Mouse (Mus musculus) lung, postnatal 0 days (tissue): Measurements from ENCODE around the gene E2f1. TPM values are rescaled to one million over a fixed set of nuclear protein-coding genes. Genes with fewer than 3 reads are reported as not detected.

ENCODE experiments used
- ATAC-seq: fragments of 200-750 bp; cut with Nextera tagmentation; 2 replicates; pipeline ENCODE4 v1.8.0; 2017; ENCODE audit warnings: moderate library complexity
- DNase-seq: peaks from one replicate; pipeline ENCODE4 v3.0.0-alpha.2; 2016; ENCODE audit warnings: low spot score
- H3K27ac ChIP-seq: fragments of 300-500 bp; sonication (generic); 2 replicates; pipeline ENCODE4 v1.5.1; 2014; ENCODE audit warnings: antibody characterized with exemption, mild to moderate bottlenecking, low read length, mixed read lengths
- H3K27me3 ChIP-seq: fragments of 300-500 bp; sonication (generic); replicated peaks from 2 replicates; pipeline ENCODE4 v1.6.1; 2014; ENCODE audit warnings: low read length, mixed read lengths; ENCODE audit not compliant: insufficient read depth
- H3K36me3 ChIP-seq: fragments of 300-500 bp; sonication (generic); 2 replicates; pipeline ENCODE4 v1.6.1; 2014; ENCODE audit warnings: low read length, mixed read lengths; ENCODE audit not compliant: insufficient read depth
- H3K4me1 ChIP-seq: fragments of 300-500 bp; sonication (generic); 2 replicates; pipeline ENCODE4 v1.6.1; 2014; ENCODE audit warnings: antibody characterized with exemption, low read depth, low read length, mixed read lengths; ENCODE audit not compliant: insufficient read depth
- H3K4me2 ChIP-seq: fragments of 300-500 bp; sonication (generic); replicated peaks from 2 replicates; pipeline ENCODE4 v1.6.1; 2014; ENCODE audit warnings: low read depth, mild to moderate bottlenecking, low read length, moderate library complexity, mixed read lengths
- H3K4me3 ChIP-seq: fragments of 300-500 bp; sonication (generic); 2 replicates; pipeline ENCODE4 v1.5.1; 2014; ENCODE audit warnings: low read depth, low read length
- H3K9ac ChIP-seq: fragments of 300-500 bp; sonication (generic); replicated peaks from 2 replicates; pipeline ENCODE4 v1.6.1; 2014; ENCODE audit warnings: low read depth, mild to moderate bottlenecking
- H3K9me3 ChIP-seq: fragments of 300-500 bp; sonication (generic); 2 replicates; pipeline ENCODE4 v1.6.1; 2016; ENCODE audit warnings: low read length, mixed read lengths
- CTCF ChIP-seq: IDR thresholded peaks from 2 replicates; pipeline ENCODE4 v1.5.1; 2016; ENCODE audit warnings: antibody characterized with exemption, mild to moderate bottlenecking
- EP300 ChIP-seq: IDR thresholded peaks from 2 replicates; pipeline ENCODE4 v1.6.1; 2016; ENCODE audit warnings: antibody characterized with exemption, mild to moderate bottlenecking, control low read depth
- WGBS: fragments of 180-500 bp; shearing (Covaris S2); extraction: QIAGEN DNeasy Blood & Tissue Kit; methylation state at CpG from one replicate; pipeline ENCODE4 v1.1.7; 2014; 5-methylcytosine and 5-hydroxymethylcytosine counted together
- polyA plus RNA-seq: library from polyadenylated mRNA; unstranded; fragments of >200 nt; fragmentation: Nextera tagmentation; extraction: Ambion mirVana; gene quantifications from 2 replicates; pipeline ENCODE4 v1.2.1, GENCODE M21; 2015

The E2f1 gene
- polyA plus RNA-seq, 1 experiment from 2014 or later: 5.4 TPM

- Histone ChIP-seq H3K4me2 (no peak overlapping the region), H3K4me3 (no peak overlapping the region), H3K9me3 (no peaks in the 10 kb centered on the region), H3K27ac (no peak overlapping the region), H3K9ac (no peak overlapping the region), H3K4me1 (no peaks in the 10 kb centered on the region), H3K36me3 (no peaks in the 10 kb centered on the region), H3K27me3 (no peaks in the 10 kb centered on the region)
- no peak for TF ChIP-seq EP300
- no peak for TF ChIP-seq CTCF
- no peak for DNase-seq
- ATAC-seq: no peak
- 70% methylated on average over 7 of the region's 7 CpGs for WGBS
Observed at GRCm38 (mm10) chr2:154574271-154574670, 4.6 kb upstream of the E2f1 start.

- H3K9me3 ChIP-seq: no peaks in the 10 kb centered on the region
- DNase-seq: no peak
- TF ChIP-seq EP300 (no peak), CTCF (no peak)
- no peaks in the 10 kb centered on the region for H3K27me3 ChIP-seq
- no peak for ATAC-seq
- H3K4me3 ChIP-seq: no peak overlapping the region
- 60% methylated on average over 3 of the region's 3 CpGs for WGBS
- no peaks in the 10 kb centered on the region for H3K36me3 ChIP-seq
- H3K4me1 ChIP-seq: peaks cover 6% of the 10 kb centered on the region
- no peak overlapping the region for H3K27ac ChIP-seq
- H3K4me2 ChIP-seq: no peak overlapping the region
- H3K9ac ChIP-seq: no peak overlapping the region
Observed at GRCm38 (mm10) chr2:154572996-154573395, 3.3 kb upstream of the E2f1 start.

GRCm38 (mm10) chr2:154571976-154572375, 2.3 kb upstream of the E2f1 start:
- no peak for ATAC-seq
- Histone ChIP-seq H3K27ac (no peak overlapping the region), H3K4me1 (peaks cover 9% of the 10 kb centered on the region), H3K4me2 (no peak overlapping the region), H3K27me3 (no peaks in the 10 kb centered on the region), H3K4me3 (no peak overlapping the region), H3K36me3 (no peaks in the 10 kb centered on the region), H3K9ac (no peak overlapping the region), H3K9me3 (no peaks in the 10 kb centered on the region)
- DNase-seq: no peak
- TF ChIP-seq CTCF (no peak), EP300 (no peak)
- 57% methylated on average over 8 of the region's 8 CpGs for whole genome bisulfite sequencing

- 83% methylated on average over 4 of the region's 4 CpGs for WGBS
- no peak overlapping the region for H3K4me2 ChIP-seq
- no peaks in the 10 kb centered on the region for H3K27me3 ChIP-seq
- H3K4me1 ChIP-seq: peaks cover 9% of the 10 kb centered on the region
- TF ChIP-seq CTCF: no peak
- no peak for TF ChIP-seq EP300
- H3K27ac ChIP-seq: no peak overlapping the region
- no peaks in the 10 kb centered on the region for H3K36me3 ChIP-seq
- H3K9ac ChIP-seq: no peak overlapping the region
- no peaks in the 10 kb centered on the region for H3K9me3 ChIP-seq
- no peak overlapping the region for H3K4me3 ChIP-seq
- no peak for ATAC-seq
- DNase-seq: no peak
Observed at GRCm38 (mm10) chr2:154571266-154571665, 1.6 kb upstream of the E2f1 start.

GRCm38 (mm10) chr2:154570666-154571065, 974 bp upstream of the E2f1 start:
- 39% methylated on average over 4 of the region's 4 CpGs for WGBS
- Histone ChIP-seq H3K36me3 (no peaks in the 10 kb centered on the region), H3K4me3 (no peak overlapping the region), H3K9ac (no peak overlapping the region), H3K27me3 (no peaks in the 10 kb centered on the region), H3K9me3 (no peaks in the 10 kb centered on the region), H3K27ac (no peak overlapping the region), H3K4me1 (peaks cover 9% of the 10 kb centered on the region), H3K4me2 (no peak overlapping the region)
- TF ChIP-seq CTCF: no peak
- no peak for TF ChIP-seq EP300
- ATAC-seq: no peak
- DNase-seq: no peak

- Histone ChIP-seq H3K9me3 (no peaks in the 10 kb centered on the region), H3K4me2 (peak overlapping the region; percentile 93), H3K27me3 (no peaks in the 10 kb centered on the region), H3K9ac (0 out of 2 replicates have a peak overlapping the region, but pooled peaks have one; percentile 23), H3K36me3 (no peaks in the 10 kb centered on the region), H3K4me3 (peak overlapping the region; percentile 73), H3K27ac (peak overlapping the region; percentile 77), H3K4me1 (peaks cover 9% of the 10 kb centered on the region)
- TF ChIP-seq CTCF (no peak), EP300 (no peak)
- DNase-seq: peak; percentile 60
- WGBS: under 1% methylated on average over 37 of the region's 70 CpGs
- peak; percentile 61 for ATAC-seq
Observed at GRCm38 (mm10) chr2:154569071-154569748, 482 bp downstream of the E2f1 start.
